Mouse (Mus musculus): ENCODE data around the gene Rspo1. TPM values are rescaled to one million over a fixed set of nuclear protein-coding genes. Genes with fewer than 3 reads are reported as not detected.

The Rspo1 gene
- polyA plus RNA-seq, 1 experiment, result 0.02 TPM

DNA sequence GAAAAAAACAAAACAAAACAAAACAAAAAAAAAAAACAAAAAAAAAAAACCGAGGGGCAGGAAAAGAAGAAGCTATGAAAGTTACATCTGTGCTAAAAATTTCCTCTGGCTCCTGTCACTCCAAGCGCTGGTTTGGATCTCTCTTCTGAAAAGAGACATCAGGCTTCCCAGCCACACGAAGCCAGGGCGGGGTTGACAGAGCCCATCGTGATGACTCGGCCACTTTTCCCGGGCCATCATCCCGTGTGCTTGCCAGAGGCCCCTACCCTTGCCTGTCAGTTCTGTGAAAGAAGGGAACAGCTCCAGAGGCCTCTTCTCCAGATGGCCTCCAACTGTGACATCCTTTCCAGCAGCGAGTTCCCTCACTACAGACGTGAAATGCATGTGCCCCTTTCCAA, 35.2 kb upstream of the Rspo1 start:
- Histone ChIP-seq H3K27me3 (ENCODE audit: control insufficient read depth) (no peaks in the 10 kb centered on the region), H3K4me3 (replicated peaks) (no peak overlapping the region), H3K9me3 (ENCODE audit: control insufficient read depth, low read length) (no peaks in the 10 kb centered on the region), H3K36me3 (ENCODE audit: control insufficient read depth) (no peaks in the 10 kb centered on the region), H3K4me1 (ENCODE audit: control insufficient read depth) (no peaks in the 10 kb centered on the region)
- TF ChIP-seq TAL1 (IDR thresholded peaks at IDR 0.05; ENCODE audit: low read length) (no peak), GATA1 (IDR thresholded peaks at IDR 0.05; ENCODE audit: low read length) (no peak)

DNA sequence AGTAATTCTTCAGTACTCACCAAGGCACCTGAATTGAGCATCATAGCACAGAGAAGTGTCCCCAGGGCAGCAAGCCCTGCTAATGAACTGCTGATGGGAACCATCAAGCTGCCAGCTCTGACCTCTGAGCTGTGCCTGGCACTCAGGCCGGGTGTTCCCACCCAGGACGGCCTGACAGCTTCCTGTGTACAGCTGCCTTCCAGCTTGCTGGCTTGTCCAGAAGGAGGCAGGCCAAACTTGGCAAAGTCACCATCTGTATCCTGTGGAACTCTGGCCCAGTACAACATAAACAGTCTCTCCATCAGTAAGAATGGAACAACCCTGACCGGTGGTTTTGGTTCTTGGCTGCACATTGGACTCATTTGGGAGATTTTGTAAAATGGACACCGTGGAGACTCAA, 32.7 kb upstream of the Rspo1 start:
- Histone ChIP-seq H3K4me1 (ENCODE audit: control insufficient read depth) (no peaks in the 10 kb centered on the region), H3K9me3 (ENCODE audit: control insufficient read depth, low read length) (no peaks in the 10 kb centered on the region), H3K36me3 (ENCODE audit: control insufficient read depth) (no peaks in the 10 kb centered on the region), H3K27me3 (ENCODE audit: control insufficient read depth) (no peaks in the 10 kb centered on the region), H3K4me3 (replicated peaks) (no peak overlapping the region)
- TF ChIP-seq TAL1 (IDR thresholded peaks at IDR 0.05; ENCODE audit: low read length), result no peak
- TF ChIP-seq GATA1 (IDR thresholded peaks at IDR 0.05; ENCODE audit: low read length), result no peak

GRCm38 (mm10) chr4:124957284-124957683, 28.9 kb upstream of the Rspo1 start:
- no peak overlapping the region for H3K4me3 ChIP-seq (replicated peaks)
- H3K4me1 ChIP-seq (ENCODE audit: control insufficient read depth), result no peaks in the 10 kb centered on the region
- H3K9me3 ChIP-seq (ENCODE audit: control insufficient read depth, low read length), result no peaks in the 10 kb centered on the region
- H3K27me3 ChIP-seq (ENCODE audit: control insufficient read depth), result no peaks in the 10 kb centered on the region
- TF ChIP-seq TAL1 (IDR thresholded peaks at IDR 0.05; ENCODE audit: low read length) (no peak), GATA1 (IDR thresholded peaks at IDR 0.05; ENCODE audit: low read length) (no peak)
- H3K36me3 ChIP-seq (ENCODE audit: control insufficient read depth), result no peaks in the 10 kb centered on the region

- Histone ChIP-seq H3K9me3 (ENCODE audit: control insufficient read depth, low read length) (no peaks in the 10 kb centered on the region), H3K27me3 (ENCODE audit: control insufficient read depth) (no peaks in the 10 kb centered on the region), H3K4me1 (ENCODE audit: control insufficient read depth) (no peaks in the 10 kb centered on the region), H3K4me3 (replicated peaks) (no peak overlapping the region), H3K36me3 (ENCODE audit: control insufficient read depth) (no peaks in the 10 kb centered on the region)
- TF ChIP-seq GATA1 (IDR thresholded peaks at IDR 0.05; ENCODE audit: low read length) (no peak), TAL1 (IDR thresholded peaks at IDR 0.05; ENCODE audit: low read length) (no peak)
Observed at GRCm38 (mm10) chr4:124959062-124959461, 27.2 kb upstream of the Rspo1 start.

GRCm38 (mm10) chr4:124960940-124961339, 25.3 kb upstream of the Rspo1 start:
- TF ChIP-seq TAL1 (IDR thresholded peaks at IDR 0.05; ENCODE audit: low read length), result no peak
- no peak for TF ChIP-seq GATA1 (IDR thresholded peaks at IDR 0.05; ENCODE audit: low read length)
- Histone ChIP-seq H3K4me1 (ENCODE audit: control insufficient read depth) (no peaks in the 10 kb centered on the region), H3K27me3 (ENCODE audit: control insufficient read depth) (no peaks in the 10 kb centered on the region), H3K9me3 (ENCODE audit: control insufficient read depth, low read length) (no peaks in the 10 kb centered on the region), H3K4me3 (replicated peaks) (no peak overlapping the region), H3K36me3 (ENCODE audit: control insufficient read depth) (no peaks in the 10 kb centered on the region)

GRCm38 (mm10) chr4:124962576-124962975, 23.7 kb upstream of the Rspo1 start:
- Histone ChIP-seq H3K4me1 (ENCODE audit: control insufficient read depth) (no peaks in the 10 kb centered on the region), H3K4me3 (replicated peaks) (no peak overlapping the region), H3K36me3 (ENCODE audit: control insufficient read depth) (no peaks in the 10 kb centered on the region), H3K9me3 (ENCODE audit: control insufficient read depth, low read length) (no peaks in the 10 kb centered on the region), H3K27me3 (ENCODE audit: control insufficient read depth) (no peaks in the 10 kb centered on the region)
- TF ChIP-seq TAL1 (IDR thresholded peaks at IDR 0.05; ENCODE audit: low read length) (no peak), GATA1 (IDR thresholded peaks at IDR 0.05; ENCODE audit: low read length) (no peak)

DNA sequence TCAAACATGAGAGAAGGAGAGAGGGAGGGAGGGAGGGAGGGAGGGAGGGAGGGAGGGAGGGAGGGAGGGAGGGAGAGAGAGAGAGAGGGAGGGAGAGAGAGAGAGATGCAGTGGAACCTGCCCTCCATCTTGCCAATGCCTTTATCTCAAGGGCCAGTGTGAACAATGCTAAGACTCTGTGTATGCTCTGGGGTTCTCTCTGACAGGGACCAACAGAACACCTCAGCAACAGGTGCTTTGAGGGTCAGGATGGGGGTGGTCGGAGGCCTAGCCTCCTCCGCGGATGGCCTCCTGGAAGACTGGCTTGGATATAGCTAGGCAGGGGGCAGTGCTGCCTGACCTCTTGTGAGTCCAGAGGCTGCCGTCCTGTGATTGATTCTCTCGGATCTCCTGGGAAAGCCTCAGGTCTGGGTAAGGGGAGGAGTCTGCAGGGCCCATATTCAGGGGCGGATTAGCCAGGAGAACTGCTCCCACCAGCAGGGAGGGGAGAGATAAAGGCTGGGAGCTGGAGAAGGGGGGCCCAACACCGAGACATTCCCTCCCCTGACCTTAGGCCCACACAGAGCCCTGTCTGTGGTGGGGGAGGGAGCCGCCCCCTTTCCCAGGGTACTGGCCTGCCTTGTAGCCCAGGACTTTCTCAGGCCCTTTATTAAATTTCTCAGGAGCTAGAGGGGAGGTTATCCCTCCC, 21.2 kb upstream of the Rspo1 start:
- no peaks in the 10 kb centered on the region for H3K36me3 ChIP-seq (ENCODE audit: control insufficient read depth)
- no peaks in the 10 kb centered on the region for H3K9me3 ChIP-seq (ENCODE audit: control insufficient read depth, low read length)
- H3K4me1 ChIP-seq (ENCODE audit: control insufficient read depth), result no peaks in the 10 kb centered on the region
- TF ChIP-seq GATA1 (IDR thresholded peaks at IDR 0.05; ENCODE audit: low read length), result no peak
- no peak for TF ChIP-seq TAL1 (IDR thresholded peaks at IDR 0.05; ENCODE audit: low read length)
- no peak overlapping the region for H3K4me3 ChIP-seq (replicated peaks)
- peaks cover 4% of the 10 kb centered on the region; the same call in 1 of the 2 replicates for H3K27me3 ChIP-seq (ENCODE audit: control insufficient read depth)

- H3K36me3 ChIP-seq (ENCODE audit: control insufficient read depth), result no peaks in the 10 kb centered on the region
- no peak overlapping the region for H3K4me3 ChIP-seq (replicated peaks)
- H3K4me1 ChIP-seq (ENCODE audit: control insufficient read depth), result no peaks in the 10 kb centered on the region
- TF ChIP-seq GATA1 (IDR thresholded peaks at IDR 0.05; ENCODE audit: low read length) (no peak), TAL1 (IDR thresholded peaks at IDR 0.05; ENCODE audit: low read length) (no peak)
- H3K9me3 ChIP-seq (ENCODE audit: control insufficient read depth, low read length), result no peaks in the 10 kb centered on the region
- H3K27me3 ChIP-seq (ENCODE audit: control insufficient read depth), result peaks cover 4% of the 10 kb centered on the region; the same call in 1 of the 2 replicates
Observed at GRCm38 (mm10) chr4:124968711-124969110, 17.5 kb upstream of the Rspo1 start.

- Histone ChIP-seq H3K36me3 (ENCODE audit: control insufficient read depth) (no peaks in the 10 kb centered on the region), H3K27me3 (ENCODE audit: control insufficient read depth) (peaks cover 4% of the 10 kb centered on the region; the same call in 1 of the 2 replicates), H3K9me3 (ENCODE audit: control insufficient read depth, low read length) (no peaks in the 10 kb centered on the region), H3K4me1 (ENCODE audit: control insufficient read depth) (no peaks in the 10 kb centered on the region), H3K4me3 (replicated peaks) (no peak overlapping the region)
- TF ChIP-seq GATA1 (IDR thresholded peaks at IDR 0.05; ENCODE audit: low read length) (no peak), TAL1 (IDR thresholded peaks at IDR 0.05; ENCODE audit: low read length) (no peak)
Observed at GRCm38 (mm10) chr4:124969219-124969848, 16.9 kb upstream of the Rspo1 start.

All from erythroblast, embryonic 14.5 days (primary cell).